Comparison of ENCODE assay signal across 21 mouse cellular contexts in genomic region chr15:7978640-7979039, GRCm38 (mm10).
DNase-seq lines count a peak whose midpoint lies in the region; TF ChIP-seq lines count a peak whose summit lies in the region.
"Had no signal": no experiment of that assay in that cellular context is flagged by ENCODE, and none has a peak within 500 bp of the region (broad histone marks: within the 10 kb centered on the region; RNA-seq: fewer than 3 reads in every experiment).

No protein-coding gene starts in this region.

- no peak overlapping the region for H3K4me3 ChIP-seq in heart, adult 2 months
- H3K4me3 ChIP-seq: embryonic facial prominence, embryonic 15.5 days; erythroblast, embryonic 14.5 days; forebrain, embryonic 10.5 days; heart, embryonic 10.5 days; hindbrain, embryonic 12.5 days had no signal

- no peak overlapping the region for H3K27ac ChIP-seq in heart, adult 2 months
- H3K27ac ChIP-seq: embryonic facial prominence, embryonic 15.5 days; forebrain, embryonic 10.5 days; heart, embryonic 10.5 days; hindbrain, embryonic 12.5 days had no signal

- H3K36me3 ChIP-seq in heart, adult 2 months (ENCODE audit: control insufficient read depth, insufficient read depth, low read length), result no peaks in the 10 kb centered on the region

- no peak for TF ChIP-seq POLR2A in heart, adult 2 months (IDR thresholded peaks at IDR 0.05; ENCODE audit: insufficient read depth, low read depth, low read length)

- 94% methylated on average over 1 of the region's 1 CpGs for WGBS in heart, adult 2 months

- intact Hi-C loops in heart, adult 2 months (cut with DNase I), result no loop called here

- H3K27me3 ChIP-seq in heart, adult 2 months (ENCODE audit: control insufficient read depth, insufficient read depth, low read length), result no peaks in the 10 kb centered on the region
- H3K27me3 ChIP-seq: embryonic facial prominence, embryonic 15.5 days; hindbrain, embryonic 12.5 days had no signal

- H3K9ac ChIP-seq in heart, adult 2 months (ENCODE audit: low read depth, low read length), result no peak overlapping the region
- H3K9ac ChIP-seq: embryonic facial prominence, embryonic 15.5 days; hindbrain, embryonic 12.5 days had no signal

- H3K79me2 ChIP-seq in heart, adult 2 months (replicated peaks; ENCODE audit: control insufficient read depth, insufficient read depth, low read length), result no peaks in the 10 kb centered on the region

- no peaks in the 10 kb centered on the region for H3K4me1 ChIP-seq in heart, adult 2 months (ENCODE audit: control insufficient read depth, insufficient read depth, low read length)
- H3K4me1 ChIP-seq: embryonic facial prominence, embryonic 15.5 days; forebrain, embryonic 10.5 days; heart, embryonic 10.5 days; hindbrain, embryonic 12.5 days had no signal

- peak; percentile 14 for DNase-seq in CD4-positive, CD25-positive, alpha-beta regulatory T cell, adult 2 months (ENCODE audit: low read depth, low spot score)
- DNase-seq in T-cell, adult 2 months (ENCODE audit: low spot score), result peak; percentile 10
- peak; percentile 28 for DNase-seq in induced T-regulatory cell, adult 2 months (ENCODE audit: low read depth)
- DNase-seq in naive thymus-derived CD4-positive, alpha-beta T cell, adult 2 months (ENCODE audit: low read depth), result peak; percentile 5
- DNase-seq in heart, adult 2 months, result no peak
- DNase-seq in cerebellum, adult 8-10 months, result no peak
- DNase-seq in urinary bladder, postnatal 4 days (ENCODE audit: low spot score in 2 of 2), result no peak
- DNase-seq: adrenal gland, postnatal 14 days; B cell, adult 2 months; cerebellum, adult 11-12 months; cerebellum, adult 9-11 months; cerebellum, postnatal 36 days; gastrocnemius, postnatal 10 days; heart, adult 11 months; heart, postnatal 4 days; kidney, adult 8-10 months had no signal

- no peak for TF ChIP-seq CTCF in heart, adult 2 months (IDR thresholded peaks at IDR 0.05)

- no peak for TF ChIP-seq EP300 in heart, adult 2 months (IDR thresholded peaks at IDR 0.05; ENCODE audit: insufficient read depth, low read depth, low read length)

Comparison
In these comparisons a context has a peak if more than half of its experiments do, and no peak if none do; other contexts are left out.
1. DNase-seq: peak in CD4-positive, CD25-positive, alpha-beta regulatory T cell, adult 2 months (single experiment), T-cell, adult 2 months (single experiment), induced T-regulatory cell, adult 2 months (single experiment) and naive thymus-derived CD4-positive, alpha-beta T cell, adult 2 months (single experiment); none in heart, adult 2 months (0 of 2), cerebellum, adult 8-10 months (single experiment) and urinary bladder, postnatal 4 days (0 of 2).